Mouse (Mus musculus): Measurements from ENCODE around the gene Plcb4. TPM values are rescaled to one million over a fixed set of nuclear protein-coding genes. Genes with fewer than 3 reads are reported as not detected.
A peak's percentile ranks its signal among the peaks of the same experiment; 100 is the strongest.

Gene Plcb4
- polyA plus RNA-seq, 1 experiment: 6.1 TPM

DNA sequence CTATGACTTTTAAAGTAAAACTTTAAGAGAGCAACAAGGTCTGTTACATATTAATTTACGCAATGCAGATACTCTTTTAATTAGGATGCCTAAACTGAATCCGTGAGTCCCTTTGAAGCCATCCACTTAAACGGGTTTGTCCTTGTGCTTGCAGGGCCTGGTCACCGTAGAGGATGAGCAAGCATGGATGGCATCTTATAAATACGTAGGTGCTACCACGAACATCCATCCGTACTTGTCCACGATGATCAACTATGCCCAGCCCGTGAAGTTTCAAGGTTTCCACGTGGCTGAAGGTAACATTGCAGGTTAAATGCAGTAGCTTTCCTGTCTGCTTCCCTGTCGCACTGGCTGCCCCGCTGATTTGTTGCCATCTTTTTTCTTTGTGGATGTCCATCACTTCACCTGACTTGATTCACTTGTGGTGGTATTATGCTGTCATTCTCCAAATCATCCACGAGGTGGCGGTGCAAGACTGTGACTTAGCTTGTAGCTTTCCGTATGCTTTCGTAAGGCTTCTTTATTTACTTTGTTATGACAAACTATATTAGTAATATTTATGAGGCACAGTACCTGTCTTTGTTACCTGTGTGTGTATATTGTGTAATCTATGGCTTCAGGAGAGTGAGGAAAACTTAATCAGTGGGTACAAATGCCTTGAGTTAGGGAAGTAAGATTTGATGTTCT is 308.2 kb downstream of the Plcb4 start:
- Histone ChIP-seq H3K27ac (ENCODE audit: insufficient read depth, low read depth, low read length) (no peak overlapping the region), H3K36me3 (ENCODE audit: control insufficient read depth, insufficient read depth, low read length) (no peaks in the 10 kb centered on the region), H3K27me3 (replicated peaks; ENCODE audit: control insufficient read depth, insufficient read depth, low read length) (no peaks in the 10 kb centered on the region), H3K4me1 (ENCODE audit: control insufficient read depth, insufficient read depth, low read length) (no peaks in the 10 kb centered on the region), H3K4me3 (ENCODE audit: insufficient read depth, low read depth, low read length) (no peak overlapping the region)
- 53% methylated on average over 16 of the region's 16 CpGs for WGBS
- TF ChIP-seq CTCF (conservative IDR thresholded peaks at IDR 0.05; ENCODE audit: insufficient read depth, insufficient read length, low read depth, low read length) (peak; percentile 49), POLR2A (IDR thresholded peaks at IDR 0.05; ENCODE audit: low read depth, low read length) (no peak)
- DNase-seq: peak; percentile 50

DNA sequence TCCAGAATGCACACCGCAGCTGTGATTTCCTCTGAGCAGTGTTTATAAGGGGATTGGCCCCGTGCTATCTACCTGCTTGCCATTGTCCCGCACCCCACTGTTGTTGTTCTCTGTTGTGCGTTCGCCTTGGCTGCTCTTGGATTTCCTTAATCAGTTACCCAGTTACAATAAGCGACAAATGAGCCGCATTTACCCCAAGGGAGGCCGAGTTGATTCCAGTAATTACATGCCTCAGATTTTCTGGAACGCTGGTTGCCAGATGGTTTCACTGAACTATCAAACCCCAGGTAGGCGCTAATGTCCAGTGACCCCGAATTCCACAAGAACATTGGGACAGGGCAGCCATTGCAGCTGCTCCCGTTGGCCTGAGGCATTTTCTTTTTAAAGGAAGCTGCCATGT is 309.3 kb downstream of the Plcb4 start:
- TF ChIP-seq POLR2A (IDR thresholded peaks at IDR 0.05; ENCODE audit: low read depth, low read length): no peak
- TF ChIP-seq CTCF (conservative IDR thresholded peaks at IDR 0.05; ENCODE audit: insufficient read depth, insufficient read length, low read depth, low read length): no peak
- no peak overlapping the region for H3K27ac ChIP-seq (ENCODE audit: insufficient read depth, low read depth, low read length)
- H3K27me3 ChIP-seq (replicated peaks; ENCODE audit: control insufficient read depth, insufficient read depth, low read length): no peaks in the 10 kb centered on the region
- H3K4me3 ChIP-seq (ENCODE audit: insufficient read depth, low read depth, low read length): no peak overlapping the region
- H3K4me1 ChIP-seq (ENCODE audit: control insufficient read depth, insufficient read depth, low read length): no peaks in the 10 kb centered on the region
- H3K36me3 ChIP-seq (ENCODE audit: control insufficient read depth, insufficient read depth, low read length): no peaks in the 10 kb centered on the region
- 49% methylated on average over 12 of the region's 12 CpGs for WGBS
- peak; percentile 53 for DNase-seq

- Histone ChIP-seq H3K4me3 (ENCODE audit: insufficient read depth, low read depth, low read length) (no peak overlapping the region), H3K36me3 (ENCODE audit: control insufficient read depth, insufficient read depth, low read length) (no peaks in the 10 kb centered on the region), H3K4me1 (ENCODE audit: control insufficient read depth, insufficient read depth, low read length) (no peaks in the 10 kb centered on the region), H3K27me3 (replicated peaks; ENCODE audit: control insufficient read depth, insufficient read depth, low read length) (no peaks in the 10 kb centered on the region), H3K27ac (ENCODE audit: insufficient read depth, low read depth, low read length) (no peak overlapping the region)
- WGBS: 99% methylated on average over 4 of the region's 4 CpGs
- TF ChIP-seq POLR2A (IDR thresholded peaks at IDR 0.05; ENCODE audit: low read depth, low read length) (no peak), CTCF (conservative IDR thresholded peaks at IDR 0.05; ENCODE audit: insufficient read depth, insufficient read length, low read depth, low read length) (no peak)
- DNase-seq: no peak
These were observed 312.1 kb downstream of the Plcb4 start for GRCm38 (mm10) chr2:135970902-135971301.

- Histone ChIP-seq H3K4me3 (ENCODE audit: insufficient read depth, low read depth, low read length) (no peak overlapping the region), H3K27ac (ENCODE audit: insufficient read depth, low read depth, low read length) (no peak overlapping the region), H3K36me3 (ENCODE audit: control insufficient read depth, insufficient read depth, low read length) (no peaks in the 10 kb centered on the region; the same call in 1 of the 2 replicates), H3K27me3 (replicated peaks; ENCODE audit: control insufficient read depth, insufficient read depth, low read length) (no peaks in the 10 kb centered on the region), H3K4me1 (ENCODE audit: control insufficient read depth, insufficient read depth, low read length) (no peaks in the 10 kb centered on the region)
- no peak for TF ChIP-seq CTCF (conservative IDR thresholded peaks at IDR 0.05; ENCODE audit: insufficient read depth, insufficient read length, low read depth, low read length)
- no peak for TF ChIP-seq POLR2A (IDR thresholded peaks at IDR 0.05; ENCODE audit: low read depth, low read length)
- no peak for DNase-seq
- 89% methylated on average over 9 of the region's 9 CpGs for WGBS
These were observed 317.2 kb downstream of the Plcb4 start for GRCm38 (mm10) chr2:135975978-135976377.

DNA sequence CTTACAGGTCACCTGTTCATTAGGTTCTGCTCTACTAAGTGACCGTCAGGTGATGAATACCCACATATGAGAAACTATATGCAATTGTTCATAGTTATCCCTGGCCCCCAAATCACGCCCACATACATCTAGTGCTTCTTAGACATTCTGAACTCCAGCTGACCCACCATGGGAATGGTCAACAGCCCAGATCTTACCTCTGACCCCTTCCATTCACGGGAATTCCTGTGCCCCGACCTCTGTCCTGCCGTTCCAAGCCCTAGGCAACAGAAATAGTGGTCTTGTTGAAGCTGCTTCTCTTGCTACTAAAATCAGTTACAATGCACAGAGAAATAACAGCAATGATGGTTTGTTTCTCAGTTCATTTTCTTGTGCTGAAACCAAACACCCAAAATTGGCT is 320.0 kb downstream of the Plcb4 start:
- no peak overlapping the region for H3K4me3 ChIP-seq (ENCODE audit: insufficient read depth, low read depth, low read length)
- no peaks in the 10 kb centered on the region for H3K27me3 ChIP-seq (replicated peaks; ENCODE audit: control insufficient read depth, insufficient read depth, low read length)
- DNase-seq: no peak
- TF ChIP-seq POLR2A (IDR thresholded peaks at IDR 0.05; ENCODE audit: low read depth, low read length) (no peak), CTCF (conservative IDR thresholded peaks at IDR 0.05; ENCODE audit: insufficient read depth, insufficient read length, low read depth, low read length) (no peak)
- no peaks in the 10 kb centered on the region; the same call in 1 of the 2 replicates for H3K36me3 ChIP-seq (ENCODE audit: control insufficient read depth, insufficient read depth, low read length)
- H3K27ac ChIP-seq (ENCODE audit: insufficient read depth, low read depth, low read length): no peak overlapping the region
- no peaks in the 10 kb centered on the region for H3K4me1 ChIP-seq (ENCODE audit: control insufficient read depth, insufficient read depth, low read length)
- 58% methylated on average over 5 of the region's 5 CpGs for WGBS

GRCm38 (mm10) chr2:135980428-135980827 is 321.6 kb downstream of the Plcb4 start:
- no peak for DNase-seq
- H3K36me3 ChIP-seq (ENCODE audit: control insufficient read depth, insufficient read depth, low read length): no peaks in the 10 kb centered on the region; the same call in 1 of the 2 replicates
- TF ChIP-seq POLR2A (IDR thresholded peaks at IDR 0.05; ENCODE audit: low read depth, low read length) (no peak), CTCF (conservative IDR thresholded peaks at IDR 0.05; ENCODE audit: insufficient read depth, insufficient read length, low read depth, low read length) (no peak)
- WGBS: 80% methylated on average over 1 of the region's 1 CpGs
- H3K27ac ChIP-seq (ENCODE audit: insufficient read depth, low read depth, low read length): no peak overlapping the region
- no peak overlapping the region for H3K4me3 ChIP-seq (ENCODE audit: insufficient read depth, low read depth, low read length)
- no peaks in the 10 kb centered on the region for H3K4me1 ChIP-seq (ENCODE audit: control insufficient read depth, insufficient read depth, low read length)
- no peaks in the 10 kb centered on the region for H3K27me3 ChIP-seq (replicated peaks; ENCODE audit: control insufficient read depth, insufficient read depth, low read length)

DNA sequence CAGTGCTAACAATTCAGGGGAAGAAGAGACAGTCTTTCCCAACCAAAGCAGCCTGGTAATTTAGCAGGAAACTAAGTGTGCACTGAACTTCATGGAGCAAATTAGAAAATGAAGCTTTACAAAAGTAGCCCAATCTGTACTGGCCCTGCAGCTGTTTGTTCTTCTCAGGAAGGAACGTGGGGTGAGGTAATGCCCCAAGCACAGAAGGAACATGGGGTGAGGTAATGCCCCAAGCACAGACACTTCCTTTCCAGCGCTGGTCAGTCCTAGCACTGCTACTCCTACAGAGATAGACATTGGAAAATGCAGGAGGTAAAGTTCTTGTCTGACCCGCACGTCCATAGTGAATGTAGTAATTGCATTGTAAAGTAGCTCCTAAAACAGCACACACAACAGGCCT is 325.2 kb downstream of the Plcb4 start:
- Histone ChIP-seq H3K4me1 (ENCODE audit: control insufficient read depth, insufficient read depth, low read length) (no peaks in the 10 kb centered on the region), H3K36me3 (ENCODE audit: control insufficient read depth, insufficient read depth, low read length) (no peaks in the 10 kb centered on the region), H3K4me3 (ENCODE audit: insufficient read depth, low read depth, low read length) (no peak overlapping the region), H3K27me3 (replicated peaks; ENCODE audit: control insufficient read depth, insufficient read depth, low read length) (no peaks in the 10 kb centered on the region), H3K27ac (ENCODE audit: insufficient read depth, low read depth, low read length) (no peak overlapping the region)
- TF ChIP-seq POLR2A (IDR thresholded peaks at IDR 0.05; ENCODE audit: low read depth, low read length) (no peak), CTCF (conservative IDR thresholded peaks at IDR 0.05; ENCODE audit: insufficient read depth, insufficient read length, low read depth, low read length) (no peak)
- 84% methylated on average over 4 of the region's 4 CpGs for WGBS
- DNase-seq: peak; percentile 6
